Mouse (Mus musculus): ENCODE data around the gene Sestd1. TPM values are rescaled to one million over a fixed set of nuclear protein-coding genes. Genes with fewer than 3 reads are reported as not detected.

The Sestd1 gene
- polyA plus RNA-seq, 1 experiment from 2014 or later, result 27.3 TPM

DNA sequence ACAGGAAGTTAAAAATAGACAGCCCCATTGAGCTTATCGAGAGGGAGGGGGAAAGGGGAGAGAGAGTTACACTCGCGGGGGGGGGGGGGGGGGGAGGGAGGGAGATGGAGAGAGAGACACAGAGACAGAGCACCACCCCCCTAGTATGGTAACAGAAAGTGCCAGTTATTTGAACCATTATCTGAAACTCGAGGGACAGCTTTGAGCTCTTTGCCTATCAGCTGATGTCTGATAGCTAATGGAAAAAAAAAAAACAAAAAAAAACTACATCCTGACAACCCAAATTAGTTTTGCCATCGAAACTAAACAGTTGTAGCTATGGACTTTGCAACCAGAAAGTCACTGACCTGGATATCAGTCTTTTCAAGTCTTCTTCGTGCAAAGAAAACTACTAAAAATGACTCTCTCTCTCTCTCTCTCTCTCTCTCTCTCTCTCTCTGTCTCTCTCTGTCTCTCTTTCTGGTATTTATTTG, 109.7 kb downstream of the Sestd1 start, which contains the start of gene Ccdc141:
Gene Ccdc141, minus strand, starts transcription at position 4 of the 473 bp plus-strand sequence.
- H3K4me3 ChIP-seq (ENCODE audit: low read depth, low read length), result peak within 1 kb of the TSS; percentile 23
- H3K27me3 ChIP-seq (ENCODE audit: control insufficient read depth, insufficient read depth, low read length), result no peaks in the 10 kb centered on the region
- H3K9me3 ChIP-seq (ENCODE audit: control insufficient read depth, low read length), result no peaks in the 10 kb centered on the region
- peaks cover 26% of the 10 kb centered on the region for H3K4me1 ChIP-seq (ENCODE audit: control insufficient read depth, insufficient read depth, low read length)
- H3K36me3 ChIP-seq (ENCODE audit: control insufficient read depth, insufficient read depth, low read length), result no peaks in the 10 kb centered on the region
- peak within 1 kb of the TSS; percentile 49; the same call in 1 of the 2 replicates for H3K9ac ChIP-seq (ENCODE audit: low read length)
- H3K4me2 ChIP-seq, result peak within 1 kb of the TSS; percentile 56
- ATAC-seq (ENCODE audit: low FRiP score) (no peak), DNase-seq (ENCODE audit: low spot score, missing footprints) (no peak)
- WGBS, result 26% methylated on average over 3 of the region's 6 CpGs
- H3K27ac ChIP-seq (ENCODE audit: low read depth, low read length), result no peak within 1 kb of the TSS

DNA sequence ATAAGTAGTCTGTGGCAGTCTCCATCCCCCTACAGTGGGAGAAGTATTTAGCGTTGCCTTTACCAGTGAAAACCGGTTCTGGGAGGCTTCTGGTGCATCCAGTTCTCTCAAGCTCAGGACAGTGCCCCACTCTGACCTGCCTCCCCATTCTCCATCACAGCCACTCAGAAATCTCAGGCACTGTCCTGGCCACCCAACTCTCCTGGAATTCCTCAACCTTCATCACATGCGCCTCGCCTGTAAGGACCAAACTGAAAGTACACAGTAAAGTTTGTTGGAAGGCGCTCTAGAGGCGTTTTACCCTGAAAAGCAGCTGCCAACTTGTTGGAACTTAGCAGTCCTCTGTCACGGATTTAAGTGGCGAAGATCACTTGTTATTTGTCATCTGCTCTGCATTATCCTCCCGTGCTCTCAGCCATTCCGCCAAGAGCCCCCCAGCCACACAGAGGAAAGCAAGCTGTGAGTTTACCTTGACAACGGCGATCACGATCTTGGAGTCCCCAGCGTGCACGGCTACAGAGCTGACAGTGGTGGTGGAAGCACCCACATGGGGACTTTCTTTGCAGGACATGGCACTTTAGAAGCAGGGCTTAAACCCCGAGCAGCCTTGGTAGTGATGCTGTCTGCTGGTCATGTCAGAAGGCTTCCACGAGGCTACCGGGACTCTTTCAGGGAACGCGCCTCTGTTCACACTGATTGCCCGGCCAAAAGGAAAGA, 110.3 kb downstream of the Sestd1 start:
- no peaks in the 10 kb centered on the region for H3K9me3 ChIP-seq (ENCODE audit: control insufficient read depth, low read length)
- peak; percentile 94 for DNase-seq (ENCODE audit: low spot score, missing footprints)
- peaks cover 26% of the 10 kb centered on the region for H3K4me1 ChIP-seq (ENCODE audit: control insufficient read depth, insufficient read depth, low read length)
- ATAC-seq (ENCODE audit: low FRiP score), result peak; percentile 51
- 4% methylated on average over 18 of the region's 21 CpGs for WGBS
- no peak overlapping the region for H3K27ac ChIP-seq (ENCODE audit: low read depth, low read length)
- H3K4me2 ChIP-seq, result peak overlapping the region; percentile 56
- no peaks in the 10 kb centered on the region for H3K36me3 ChIP-seq (ENCODE audit: control insufficient read depth, insufficient read depth, low read length)
- H3K27me3 ChIP-seq (ENCODE audit: control insufficient read depth, insufficient read depth, low read length), result no peaks in the 10 kb centered on the region
- peak overlapping the region; percentile 49; the same call in 1 of the 2 replicates for H3K9ac ChIP-seq (ENCODE audit: low read length)
- peak overlapping the region; percentile 23 for H3K4me3 ChIP-seq (ENCODE audit: low read depth, low read length)

DNA sequence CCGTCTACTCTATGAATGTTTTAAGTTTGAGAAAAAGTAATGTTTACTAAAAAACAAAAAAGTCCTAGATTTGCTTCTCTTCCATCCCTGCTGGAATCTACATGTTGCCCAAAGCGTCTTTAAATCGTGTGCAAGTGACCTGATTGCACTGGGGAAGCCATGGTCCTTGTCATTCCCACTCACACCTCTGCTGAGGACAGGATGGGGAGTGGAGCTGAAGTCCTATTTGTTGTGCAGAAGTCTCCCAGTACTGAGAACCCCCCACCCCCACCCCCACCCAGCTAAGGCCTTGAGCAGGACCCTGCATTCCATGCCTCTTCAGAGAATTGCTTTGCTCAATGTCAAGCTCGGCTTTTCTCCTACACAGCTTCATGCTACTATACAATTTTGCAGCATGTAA, 111.2 kb downstream of the Sestd1 start:
- Histone ChIP-seq H3K27me3 (ENCODE audit: control insufficient read depth, insufficient read depth, low read length) (no peaks in the 10 kb centered on the region), H3K36me3 (ENCODE audit: control insufficient read depth, insufficient read depth, low read length) (no peaks in the 10 kb centered on the region), H3K4me2 (no peak overlapping the region), H3K9me3 (ENCODE audit: control insufficient read depth, low read length) (no peaks in the 10 kb centered on the region), H3K4me1 (ENCODE audit: control insufficient read depth, insufficient read depth, low read length) (peaks cover 26% of the 10 kb centered on the region), H3K4me3 (ENCODE audit: low read depth, low read length) (no peak overlapping the region), H3K9ac (ENCODE audit: low read length) (no peak overlapping the region), H3K27ac (ENCODE audit: low read depth, low read length) (no peak overlapping the region)
- 75% methylated on average over 4 of the region's 4 CpGs for WGBS
- no peak for DNase-seq (ENCODE audit: low spot score, missing footprints)
- ATAC-seq (ENCODE audit: low FRiP score), result no peak

DNA sequence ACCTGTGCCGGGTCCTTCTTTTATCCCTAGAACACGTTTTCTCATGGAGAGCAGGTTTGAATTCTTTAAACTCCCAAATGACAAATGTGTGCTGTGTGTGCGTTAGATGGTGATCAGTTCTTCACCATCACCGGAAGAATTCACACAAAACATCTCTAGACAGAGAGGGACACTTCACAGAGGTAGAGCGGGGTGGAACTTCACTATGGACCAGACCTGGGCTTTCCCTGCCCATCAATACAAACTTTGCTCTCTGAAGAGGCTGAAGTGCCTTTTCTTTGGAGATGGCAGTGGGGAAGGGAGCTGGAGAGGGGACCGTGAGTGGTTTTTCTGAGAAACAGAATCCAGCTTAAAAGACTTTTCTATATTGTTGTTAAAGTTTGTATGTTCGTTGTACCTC, 111.6 kb downstream of the Sestd1 start:
- H3K27ac ChIP-seq (ENCODE audit: low read depth, low read length), result no peak overlapping the region
- H3K9me3 ChIP-seq (ENCODE audit: control insufficient read depth, low read length), result no peaks in the 10 kb centered on the region
- no peak overlapping the region for H3K4me2 ChIP-seq
- DNase-seq (ENCODE audit: low spot score, missing footprints) (peak; percentile 77), ATAC-seq (ENCODE audit: low FRiP score) (no peak)
- H3K27me3 ChIP-seq (ENCODE audit: control insufficient read depth, insufficient read depth, low read length), result no peaks in the 10 kb centered on the region
- H3K4me1 ChIP-seq (ENCODE audit: control insufficient read depth, insufficient read depth, low read length), result peaks cover 26% of the 10 kb centered on the region
- no peak overlapping the region for H3K4me3 ChIP-seq (ENCODE audit: low read depth, low read length)
- no peak overlapping the region for H3K9ac ChIP-seq (ENCODE audit: low read length)
- WGBS, result 89% methylated on average over 7 of the region's 7 CpGs
- no peaks in the 10 kb centered on the region for H3K36me3 ChIP-seq (ENCODE audit: control insufficient read depth, insufficient read depth, low read length)

DNA sequence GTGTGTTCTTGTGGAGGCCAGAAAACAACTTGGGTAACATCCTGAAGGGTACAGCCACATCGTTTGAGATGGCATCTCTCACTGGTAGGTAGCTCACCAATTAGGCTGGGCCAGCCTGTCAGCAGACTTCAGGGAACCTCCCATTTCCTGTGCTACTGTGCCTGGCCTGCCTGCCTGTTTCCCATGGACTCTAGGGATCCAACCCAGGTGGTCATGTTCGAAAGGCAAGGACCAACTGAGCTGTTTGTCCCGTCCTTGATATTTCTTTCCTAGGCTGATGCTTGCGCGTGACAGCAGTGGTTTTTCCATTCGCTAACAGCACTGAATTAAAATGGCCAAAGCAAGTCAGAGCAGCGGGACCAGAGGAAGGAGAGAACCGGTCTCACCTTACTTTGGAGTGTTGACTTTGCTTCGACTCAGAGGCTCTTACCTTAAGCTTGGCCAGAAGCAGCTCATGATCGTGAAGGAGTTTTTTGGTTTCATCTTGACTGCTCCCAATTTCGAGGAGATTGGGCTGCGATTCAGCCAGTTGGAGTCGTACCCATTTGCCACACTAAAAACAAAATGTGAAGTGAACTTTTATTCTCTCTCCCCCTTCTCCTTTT, 112.2 kb downstream of the Sestd1 start:
- no peak for ATAC-seq (ENCODE audit: low FRiP score)
- 89% methylated on average over 13 of the region's 13 CpGs for WGBS
- DNase-seq (ENCODE audit: low spot score, missing footprints), result peak; percentile 31

DNA sequence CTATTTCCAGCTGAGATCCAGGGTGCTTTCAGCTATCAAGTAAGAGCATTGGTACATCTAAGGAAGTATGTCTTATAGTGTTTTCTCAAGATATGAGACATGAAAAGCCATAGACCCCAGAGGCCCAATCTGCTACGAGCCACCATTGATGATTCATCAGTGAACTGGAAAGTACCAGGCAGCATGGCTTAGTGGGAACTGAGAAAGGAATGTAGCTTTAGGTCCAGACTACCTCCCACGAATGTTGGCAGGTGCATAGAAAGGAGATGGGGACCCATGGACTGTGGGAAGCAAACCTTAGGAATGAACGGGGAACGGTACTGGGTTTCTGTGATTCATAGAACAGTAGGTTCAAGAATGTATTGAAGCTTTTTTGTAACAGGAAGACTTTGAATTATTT, 114.0 kb downstream of the Sestd1 start:
- Histone ChIP-seq H3K9me3 (ENCODE audit: control insufficient read depth, low read length) (no peaks in the 10 kb centered on the region), H3K4me3 (ENCODE audit: low read depth, low read length) (no peak overlapping the region), H3K4me1 (ENCODE audit: control insufficient read depth, insufficient read depth, low read length) (peaks cover 14% of the 10 kb centered on the region), H3K27ac (ENCODE audit: low read depth, low read length) (no peak overlapping the region), H3K4me2 (no peak overlapping the region), H3K36me3 (ENCODE audit: control insufficient read depth, insufficient read depth, low read length) (no peaks in the 10 kb centered on the region), H3K27me3 (ENCODE audit: control insufficient read depth, insufficient read depth, low read length) (no peaks in the 10 kb centered on the region), H3K9ac (ENCODE audit: low read length) (no peak overlapping the region)
- DNase-seq (ENCODE audit: low spot score, missing footprints) (peak; percentile 61), ATAC-seq (ENCODE audit: low FRiP score) (no peak)
- 85% methylated on average over 4 of the region's 4 CpGs for WGBS

More for the DNA sequence above, 112.2 kb downstream of the Sestd1 start:
- H3K9me3 ChIP-seq (ENCODE audit: control insufficient read depth, low read length), result no peaks in the 10 kb centered on the region
- no peak overlapping the region for H3K4me2 ChIP-seq
- H3K36me3 ChIP-seq (ENCODE audit: control insufficient read depth, insufficient read depth, low read length), result no peaks in the 10 kb centered on the region
- peaks cover 26% of the 10 kb centered on the region for H3K4me1 ChIP-seq (ENCODE audit: control insufficient read depth, insufficient read depth, low read length)
- H3K27ac ChIP-seq (ENCODE audit: low read depth, low read length), result no peak overlapping the region
- H3K27me3 ChIP-seq (ENCODE audit: control insufficient read depth, insufficient read depth, low read length), result no peaks in the 10 kb centered on the region
- no peak overlapping the region for H3K9ac ChIP-seq (ENCODE audit: low read length)
- H3K4me3 ChIP-seq (ENCODE audit: low read depth, low read length), result no peak overlapping the region

DNA sequence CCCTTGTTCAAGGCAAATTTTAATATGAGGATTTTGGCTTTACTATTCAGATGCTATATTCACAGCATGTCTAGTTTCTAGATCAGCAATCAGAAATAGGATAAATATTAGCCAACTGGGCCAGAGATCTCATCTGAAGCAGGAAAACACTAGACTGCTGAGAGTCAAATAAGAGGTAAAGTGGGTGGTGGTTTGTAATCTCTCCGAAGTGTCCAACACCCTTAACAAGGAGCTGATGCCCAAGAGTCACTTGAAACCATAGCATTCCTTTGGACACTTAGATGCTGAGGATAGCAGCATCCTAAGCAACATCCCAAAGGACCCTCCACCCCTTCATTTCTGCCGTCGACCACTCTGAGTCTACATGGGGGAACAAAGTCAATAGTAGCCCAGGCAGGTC, 115.7 kb downstream of the Sestd1 start:
- Histone ChIP-seq H3K27me3 (ENCODE audit: control insufficient read depth, insufficient read depth, low read length) (no peaks in the 10 kb centered on the region), H3K4me3 (ENCODE audit: low read depth, low read length) (no peak overlapping the region), H3K9ac (ENCODE audit: low read length) (no peak overlapping the region), H3K9me3 (ENCODE audit: control insufficient read depth, low read length) (no peaks in the 10 kb centered on the region), H3K4me1 (ENCODE audit: control insufficient read depth, insufficient read depth, low read length) (peaks cover under 1% of the 10 kb centered on the region), H3K4me2 (no peak overlapping the region), H3K36me3 (ENCODE audit: control insufficient read depth, insufficient read depth, low read length) (no peaks in the 10 kb centered on the region), H3K27ac (ENCODE audit: low read depth, low read length) (no peak overlapping the region)
- DNase-seq (ENCODE audit: low spot score, missing footprints) (no peak), ATAC-seq (ENCODE audit: low FRiP score) (no peak)
- WGBS, result 87% methylated on average over 3 of the region's 3 CpGs

DNA sequence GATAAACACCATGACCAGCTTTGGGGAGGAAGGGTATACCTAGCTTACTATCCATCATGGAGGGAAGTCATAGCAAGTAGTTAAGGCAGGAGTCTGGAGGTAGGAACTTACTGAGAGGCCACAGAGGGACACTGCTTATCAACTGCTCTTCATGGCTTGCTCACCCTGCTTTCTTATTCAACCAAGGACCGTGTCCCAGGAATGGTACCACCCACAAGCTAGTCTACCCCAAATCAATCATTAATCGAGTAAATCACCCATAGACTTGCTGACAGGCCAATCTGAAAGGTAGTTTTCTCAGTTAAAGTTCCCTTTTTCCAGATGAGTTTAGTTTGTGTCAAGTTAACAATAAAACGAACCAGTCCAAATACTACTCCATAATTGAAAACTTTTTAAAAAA, 117.0 kb downstream of the Sestd1 start:
- Histone ChIP-seq H3K4me1 (ENCODE audit: control insufficient read depth, insufficient read depth, low read length) (no peaks in the 10 kb centered on the region), H3K9me3 (ENCODE audit: control insufficient read depth, low read length) (no peaks in the 10 kb centered on the region), H3K27ac (ENCODE audit: low read depth, low read length) (no peak overlapping the region), H3K9ac (ENCODE audit: low read length) (no peak overlapping the region), H3K4me3 (ENCODE audit: low read depth, low read length) (no peak overlapping the region), H3K36me3 (ENCODE audit: control insufficient read depth, insufficient read depth, low read length) (no peaks in the 10 kb centered on the region), H3K27me3 (ENCODE audit: control insufficient read depth, insufficient read depth, low read length) (no peaks in the 10 kb centered on the region), H3K4me2 (no peak overlapping the region)
- 91% methylated on average over 3 of the region's 3 CpGs for WGBS
- ATAC-seq (ENCODE audit: low FRiP score) (no peak), DNase-seq (ENCODE audit: low spot score, missing footprints) (peak; percentile 31)

DNA sequence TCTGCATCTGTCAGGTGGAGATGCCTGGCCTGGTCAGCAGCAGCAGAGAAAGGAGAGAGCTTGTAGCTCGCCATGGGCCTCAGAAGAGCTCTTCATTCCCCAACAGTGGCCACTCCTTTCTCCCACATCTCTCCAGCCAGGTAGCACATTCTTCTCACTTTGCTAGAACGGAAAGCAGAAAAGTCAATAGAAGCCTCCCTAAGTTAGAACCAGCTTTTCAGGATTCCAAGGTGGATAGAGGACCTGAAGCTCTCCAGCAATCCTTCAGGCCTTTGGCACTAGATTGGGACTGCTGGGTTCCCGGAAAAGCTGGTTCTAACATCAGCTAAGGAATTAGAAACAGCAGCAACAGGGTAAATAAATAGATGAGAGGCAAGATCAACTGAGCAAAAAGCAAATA, 118.3 kb downstream of the Sestd1 start:
- Histone ChIP-seq H3K4me3 (ENCODE audit: low read depth, low read length) (no peak overlapping the region), H3K9ac (ENCODE audit: low read length) (no peak overlapping the region), H3K4me2 (no peak overlapping the region), H3K27ac (ENCODE audit: low read depth, low read length) (no peak overlapping the region), H3K27me3 (ENCODE audit: control insufficient read depth, insufficient read depth, low read length) (no peaks in the 10 kb centered on the region), H3K36me3 (ENCODE audit: control insufficient read depth, insufficient read depth, low read length) (no peaks in the 10 kb centered on the region), H3K9me3 (ENCODE audit: control insufficient read depth, low read length) (no peaks in the 10 kb centered on the region), H3K4me1 (ENCODE audit: control insufficient read depth, insufficient read depth, low read length) (no peaks in the 10 kb centered on the region)
- 86% methylated on average over 3 of the region's 3 CpGs for WGBS
- ATAC-seq (ENCODE audit: low FRiP score), result no peak
- DNase-seq (ENCODE audit: low spot score, missing footprints), result no peak

Data from midbrain, embryonic 11.5 days (tissue).